Mouse (Mus musculus): ENCODE measurements around the gene Kif22. TPM values are rescaled to one million over a fixed set of nuclear protein-coding genes. Genes with fewer than 3 reads are reported as not detected.

The Kif22 gene
- polyA plus RNA-seq, 1 experiment from 2014 or later = 136 TPM

DNA sequence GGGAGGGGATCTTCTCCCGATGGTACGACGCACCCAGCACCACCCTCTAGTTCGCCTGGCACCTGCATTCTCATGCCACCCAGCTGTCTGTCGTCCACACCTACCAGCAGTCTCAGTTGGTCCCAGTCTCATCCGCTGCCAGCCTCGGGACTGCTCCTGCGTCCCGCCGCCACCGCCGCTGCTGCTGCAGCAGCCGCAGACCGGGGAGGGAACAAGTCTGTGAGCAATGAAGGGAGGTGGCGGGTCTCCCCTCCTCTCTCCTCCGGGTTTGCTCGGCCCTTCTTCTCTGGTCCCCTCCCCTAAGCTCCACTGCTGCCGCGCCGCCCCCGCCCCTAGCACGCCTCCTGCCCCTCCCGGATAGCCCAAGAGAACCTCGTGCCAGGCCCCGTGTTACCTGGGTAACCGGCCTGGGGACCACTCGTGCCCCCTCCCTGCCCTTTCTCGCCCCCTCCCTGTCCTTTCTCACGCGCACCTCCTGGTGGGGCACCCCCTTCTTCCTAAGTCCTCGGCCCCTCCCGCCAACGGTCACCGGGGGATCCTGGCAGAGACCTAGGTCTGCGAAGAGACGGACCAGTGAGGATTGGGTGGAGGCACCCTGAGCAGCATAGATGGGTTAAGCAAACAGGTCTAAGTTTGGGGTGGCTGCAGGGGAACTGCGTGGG is 21.2 kb downstream of the Kif22 start, which contains the start of the genes Gm42742 and Prrt2:
Gm42742 (minus strand) TSS at position 197 of the 662 bp plus-strand sequence.
Prrt2 (minus strand) TSS at position 311 of the 662 bp plus-strand sequence.
- Histone ChIP-seq H3K27me3 (no peaks in the 10 kb centered on the region), H3K9ac (peak within 1 kb of the TSS; percentile 69), H3K9me3 (no peaks in the 10 kb centered on the region), H3K4me1 (peaks cover 75% of the 10 kb centered on the region), H3K4me2 (replicated peaks) (peak within 1 kb of the TSS; percentile 97), H3K4me3 (peak within 1 kb of the TSS; percentile 50), H3K36me3 (peaks cover 30% of the 10 kb centered on the region), H3K27ac (peak within 1 kb of the TSS; percentile 90)
- 1% methylated on average over 37 of the region's 37 CpGs for WGBS
- 0 out of 2 replicates have a peak, but pooled peaks have one; percentile 29 for ATAC-seq (ENCODE audit: insufficient number of reproducible peaks, insufficient read depth, low FRiP score, low TSS enrichment)

- Histone ChIP-seq H3K4me2 (replicated peaks) (peak overlapping the region; percentile 97), H3K9ac (peak overlapping the region; percentile 69), H3K4me3 (peak overlapping the region; percentile 50), H3K27me3 (no peaks in the 10 kb centered on the region), H3K4me1 (peaks cover 80% of the 10 kb centered on the region), H3K27ac (peak overlapping the region; percentile 90), H3K36me3 (peaks cover 35% of the 10 kb centered on the region), H3K9me3 (no peaks in the 10 kb centered on the region)
- no peak for ATAC-seq (ENCODE audit: insufficient number of reproducible peaks, insufficient read depth, low FRiP score, low TSS enrichment)
- 39% methylated on average over 5 of the region's 5 CpGs for WGBS
Measured at GRCm38 (mm10) chr7:127020491-127020890, 21.8 kb downstream of the Kif22 start.

DNA sequence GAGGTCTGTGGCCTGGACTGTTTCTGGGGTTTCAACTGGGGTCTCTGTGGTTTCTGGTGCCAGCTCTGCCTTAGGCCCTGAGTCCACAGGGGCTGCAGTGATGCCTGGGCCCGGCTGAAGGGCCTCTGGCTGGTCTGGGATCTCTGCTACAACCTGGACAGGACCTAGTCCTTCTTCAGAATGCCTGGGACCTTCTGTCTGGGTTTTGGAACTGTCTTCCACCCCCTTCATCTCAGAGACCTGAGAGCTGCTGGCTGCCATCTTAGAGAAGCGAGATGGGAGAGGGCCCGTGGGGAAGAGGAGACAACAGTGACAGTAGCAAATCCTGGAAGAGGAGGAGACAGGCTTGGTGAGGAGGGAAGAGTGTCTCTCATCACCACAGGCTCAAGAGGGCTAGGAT is 22.2 kb downstream of the Kif22 start:
- no peak for ATAC-seq (ENCODE audit: insufficient number of reproducible peaks, insufficient read depth, low FRiP score, low TSS enrichment)
- Histone ChIP-seq H3K36me3 (peaks cover 40% of the 10 kb centered on the region), H3K4me2 (replicated peaks) (peak overlapping the region; percentile 97), H3K9ac (peak overlapping the region; percentile 69), H3K4me1 (peaks cover 85% of the 10 kb centered on the region), H3K27ac (peak overlapping the region; percentile 90), H3K4me3 (peak overlapping the region; percentile 50), H3K9me3 (no peaks in the 10 kb centered on the region), H3K27me3 (no peaks in the 10 kb centered on the region)
- WGBS = 44% methylated on average over 3 of the region's 3 CpGs

DNA sequence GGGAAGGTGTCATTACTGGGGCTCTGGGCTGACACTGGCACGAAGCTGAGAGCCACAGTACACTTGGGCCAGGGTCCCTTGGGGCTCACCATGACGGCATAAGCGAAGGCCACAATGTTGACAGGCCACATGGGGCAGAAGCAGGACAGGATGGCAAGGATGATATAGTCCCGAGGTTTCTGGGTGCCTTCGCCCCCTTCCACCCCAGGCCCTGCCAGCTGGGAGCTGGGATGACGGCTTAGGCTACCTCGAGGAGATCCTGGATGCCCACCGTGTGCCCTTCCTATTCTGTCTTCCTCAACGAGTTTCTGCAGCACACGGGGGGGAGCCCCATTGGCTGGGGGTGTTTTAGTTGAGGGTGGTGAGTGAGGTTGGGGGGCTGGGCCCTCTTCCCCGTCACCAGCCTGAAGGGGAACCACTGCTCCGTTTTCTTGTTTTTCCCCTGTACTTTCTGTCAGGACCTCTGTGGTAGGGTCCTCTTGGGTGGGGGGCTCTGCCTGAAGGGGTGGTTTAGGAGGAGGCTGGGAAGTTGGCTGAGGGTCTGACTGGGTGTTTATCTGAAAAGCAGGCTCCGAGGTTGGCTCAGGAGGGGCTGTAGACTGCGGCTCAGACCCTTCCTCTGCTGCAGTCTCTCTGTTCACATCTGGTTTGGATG is 22.8 kb downstream of the Kif22 start:
- H3K4me2 ChIP-seq (replicated peaks) = peak overlapping the region; percentile 97
- H3K9ac ChIP-seq = peak overlapping the region; percentile 69
- H3K4me3 ChIP-seq = peak overlapping the region; percentile 50
- peaks cover 86% of the 10 kb centered on the region for H3K4me1 ChIP-seq
- no peaks in the 10 kb centered on the region for H3K27me3 ChIP-seq
- 70% methylated on average over 14 of the region's 14 CpGs for WGBS
- H3K9me3 ChIP-seq = no peaks in the 10 kb centered on the region
- H3K27ac ChIP-seq = peak overlapping the region; percentile 90
- no peak for ATAC-seq (ENCODE audit: insufficient number of reproducible peaks, insufficient read depth, low FRiP score, low TSS enrichment)
- peaks cover 42% of the 10 kb centered on the region for H3K36me3 ChIP-seq

GRCm38 (mm10) chr7:127018416-127019305 is 23.6 kb downstream of the Kif22 start:
- H3K4me3 ChIP-seq = peak overlapping the region; percentile 50
- no peaks in the 10 kb centered on the region for H3K27me3 ChIP-seq
- H3K9ac ChIP-seq = peak overlapping the region; percentile 69; the same call in 1 of the 2 replicates
- peak overlapping the region; percentile 97 for H3K4me2 ChIP-seq (replicated peaks)
- 64% methylated on average over 15 of the region's 15 CpGs for WGBS
- peak overlapping the region; percentile 90; the same call in 1 of the 2 replicates for H3K27ac ChIP-seq
- ATAC-seq (ENCODE audit: insufficient number of reproducible peaks, insufficient read depth, low FRiP score, low TSS enrichment) = no peak
- peaks cover 42% of the 10 kb centered on the region for H3K36me3 ChIP-seq
- peaks cover 84% of the 10 kb centered on the region for H3K4me1 ChIP-seq
- H3K9me3 ChIP-seq = no peaks in the 10 kb centered on the region

GRCm38 (mm10) chr7:127017950-127018345 is 24.3 kb downstream of the Kif22 start:
- Histone ChIP-seq H3K9me3 (no peaks in the 10 kb centered on the region), H3K4me2 (replicated peaks) (peak overlapping the region; percentile 97), H3K27ac (peak overlapping the region; percentile 93), H3K4me1 (peaks cover 77% of the 10 kb centered on the region), H3K4me3 (no peak overlapping the region), H3K36me3 (peaks cover 41% of the 10 kb centered on the region), H3K9ac (peak overlapping the region; percentile 69; the same call in 1 of the 2 replicates), H3K27me3 (no peaks in the 10 kb centered on the region)
- 63% methylated on average over 6 of the region's 6 CpGs for WGBS
- ATAC-seq (ENCODE audit: insufficient number of reproducible peaks, insufficient read depth, low FRiP score, low TSS enrichment) = no peak

- WGBS = 4% methylated on average over 39 of the region's 39 CpGs
- H3K4me1 ChIP-seq = peaks cover 70% of the 10 kb centered on the region
- peak; percentile 79 for ATAC-seq (ENCODE audit: insufficient number of reproducible peaks, insufficient read depth, low FRiP score, low TSS enrichment)
- no peaks in the 10 kb centered on the region for H3K27me3 ChIP-seq
- peak within 1 kb of the TSS; percentile 93 for H3K27ac ChIP-seq
- H3K9me3 ChIP-seq = no peaks in the 10 kb centered on the region
- H3K9ac ChIP-seq = peak within 1 kb of the TSS; percentile 82
- H3K4me3 ChIP-seq = peak within 1 kb of the TSS; percentile 55
- peaks cover 38% of the 10 kb centered on the region for H3K36me3 ChIP-seq
- peak within 1 kb of the TSS; percentile 97 for H3K4me2 ChIP-seq (replicated peaks)
Measured at GRCm38 (mm10) chr7:127016971-127017949, 25.0 kb downstream of the Kif22 start, which contains the start of gene Pagr1a. Pagr1a (minus strand) TSS chr7:127017352.

DNA sequence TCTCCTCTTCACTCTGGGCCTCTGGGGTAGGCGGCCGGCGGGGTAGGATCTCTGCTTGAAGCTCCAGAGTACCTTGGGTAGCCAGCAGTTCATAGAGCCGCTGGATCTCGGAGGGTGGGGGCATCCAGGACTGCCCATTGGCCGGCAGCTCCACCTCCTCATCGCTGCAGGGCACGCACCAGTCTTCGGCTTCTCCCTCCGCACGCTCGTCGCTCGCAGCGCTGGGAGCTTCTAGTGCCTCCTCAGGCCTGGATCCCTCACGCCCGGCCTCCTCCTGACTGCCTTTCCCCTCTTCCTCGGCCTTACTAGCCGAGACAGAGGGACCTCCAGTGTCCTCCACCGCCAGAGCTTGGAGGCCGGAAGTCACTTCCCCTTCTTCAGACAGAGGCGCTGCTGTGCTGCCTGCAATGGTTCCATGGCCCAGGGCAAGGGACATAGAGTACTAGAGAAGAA is 25.8 kb downstream of the Kif22 start:
- ATAC-seq (ENCODE audit: insufficient number of reproducible peaks, insufficient read depth, low FRiP score, low TSS enrichment) = peak; percentile 22; the same call in 1 of the 2 replicates
- WGBS = under 1% methylated on average over 22 of the region's 22 CpGs
- H3K36me3 ChIP-seq = peaks cover 36% of the 10 kb centered on the region
- H3K9me3 ChIP-seq = no peaks in the 10 kb centered on the region
- H3K9ac ChIP-seq = peak overlapping the region; percentile 82
- peak overlapping the region; percentile 55 for H3K4me3 ChIP-seq
- no peaks in the 10 kb centered on the region for H3K27me3 ChIP-seq
- peak overlapping the region; percentile 97 for H3K4me2 ChIP-seq (replicated peaks)
- peaks cover 62% of the 10 kb centered on the region for H3K4me1 ChIP-seq
- H3K27ac ChIP-seq = peak overlapping the region; percentile 93

- H3K36me3 ChIP-seq = peaks cover 36% of the 10 kb centered on the region
- H3K4me3 ChIP-seq = peak within 1 kb of the TSS; percentile 55
- no peaks in the 10 kb centered on the region for H3K9me3 ChIP-seq
- peak within 1 kb of the TSS; percentile 93 for H3K27ac ChIP-seq
- no peaks in the 10 kb centered on the region for H3K27me3 ChIP-seq
- peak within 1 kb of the TSS; percentile 97 for H3K4me2 ChIP-seq (replicated peaks)
- ATAC-seq (ENCODE audit: insufficient number of reproducible peaks, insufficient read depth, low FRiP score, low TSS enrichment) = no peak
- peak within 1 kb of the TSS; percentile 82 for H3K9ac ChIP-seq
- peaks cover 60% of the 10 kb centered on the region for H3K4me1 ChIP-seq
Measured at GRCm38 (mm10) chr7:127016481-127016485, 26.0 kb downstream of the Kif22 start, which contains the start of gene Pagr1b. Pagr1b (minus strand) TSS chr7:127016484.

GRCm38 (mm10) chr7:127016081-127016480 is 26.2 kb downstream of the Kif22 start:
- ATAC-seq (ENCODE audit: insufficient number of reproducible peaks, insufficient read depth, low FRiP score, low TSS enrichment) = no peak
- Histone ChIP-seq H3K27me3 (no peaks in the 10 kb centered on the region), H3K27ac (peak overlapping the region; percentile 93), H3K4me3 (peak overlapping the region; percentile 55), H3K9me3 (no peaks in the 10 kb centered on the region), H3K36me3 (peaks cover 36% of the 10 kb centered on the region), H3K9ac (peak overlapping the region; percentile 82), H3K4me1 (peaks cover 58% of the 10 kb centered on the region), H3K4me2 (replicated peaks) (peak overlapping the region; percentile 97)
- 1% methylated on average over 10 of the region's 10 CpGs for WGBS

- 93% methylated on average over 12 of the region's 12 CpGs for WGBS
- H3K4me1 ChIP-seq = peaks cover 49% of the 10 kb centered on the region
- H3K9ac ChIP-seq = no peak overlapping the region
- H3K4me2 ChIP-seq (replicated peaks) = peak overlapping the region; percentile 97
- no peak for ATAC-seq (ENCODE audit: insufficient number of reproducible peaks, insufficient read depth, low FRiP score, low TSS enrichment)
- H3K27ac ChIP-seq = no peak overlapping the region; the same call in 1 of the 2 replicates
- no peaks in the 10 kb centered on the region for H3K27me3 ChIP-seq
- H3K9me3 ChIP-seq = no peaks in the 10 kb centered on the region
- no peak overlapping the region for H3K4me3 ChIP-seq
- peaks cover 36% of the 10 kb centered on the region for H3K36me3 ChIP-seq
Measured at GRCm38 (mm10) chr7:127014993-127015392, 27.3 kb downstream of the Kif22 start.

Measured in embryonic facial prominence, embryonic 12.5 days (tissue).